Mouse (Mus musculus) stomach, embryonic 14.5 days (tissue): ENCODE results near the gene Wdr62. TPM values are rescaled to one million over a fixed set of nuclear protein-coding genes. Genes with fewer than 3 reads are reported as not detected.
A peak's percentile ranks its signal among the peaks of the same experiment; 100 is the strongest.

Source experiments
- ATAC-seq: fragments of 200-750 bp; cut with Nextera tagmentation; 2 replicates; pipeline ENCODE4 v1.8.0; 2017; ENCODE audit warnings: low read depth, moderate TSS enrichment; ENCODE audit not compliant: insufficient number of reproducible peaks, insufficient read depth, low FRiP score
- H3K27ac ChIP-seq: fragments of 300-500 bp; sonication (generic); 2 replicates; pipeline ENCODE4 v1.5.1; 2014; ENCODE audit warnings: mild to moderate bottlenecking, low read length, moderate library complexity, mixed read lengths
- H3K27me3 ChIP-seq: fragments of 300-500 bp; sonication (generic); 2 replicates; pipeline ENCODE4 v1.6.1; 2014; ENCODE audit warnings: low read length, control low read depth, mixed read lengths; ENCODE audit not compliant: control insufficient read depth, insufficient read depth
- H3K36me3 ChIP-seq: fragments of 300-500 bp; sonication (generic); 2 replicates; pipeline ENCODE4 v1.6.1; 2014; ENCODE audit warnings: mild to moderate bottlenecking, control low read depth, low read length, moderate library complexity, mixed read lengths; ENCODE audit not compliant: control insufficient read depth, insufficient read depth
- H3K4me1 ChIP-seq: fragments of 300-500 bp; sonication (generic); 2 replicates; pipeline ENCODE4 v1.6.1; 2014; ENCODE audit warnings: low read length, control low read depth, mixed read lengths; ENCODE audit not compliant: control insufficient read depth, insufficient read depth
- H3K4me2 ChIP-seq: fragments of 300-500 bp; sonication (generic); replicated peaks from 2 replicates; pipeline ENCODE4 v1.6.1; 2014; ENCODE audit warnings: low read depth, low read length, control low read depth
- H3K4me3 ChIP-seq: fragments of 300-500 bp; sonication (generic); 2 replicates; pipeline ENCODE4 v1.5.1; 2014; ENCODE audit warnings: low read depth, low read length, control low read depth
- H3K9ac ChIP-seq: fragments of 300-500 bp; sonication (generic); replicated peaks from 2 replicates; pipeline ENCODE4 v1.6.1; 2014; ENCODE audit warnings: low read depth, mild to moderate bottlenecking, control low read depth, low read length, moderate library complexity, mixed read lengths
- H3K9me3 ChIP-seq: fragments of 300-500 bp; sonication (generic); 2 replicates; pipeline ENCODE4 v1.6.1; 2016; ENCODE audit warnings: low read depth, low read length, control low read depth; ENCODE audit not compliant: control insufficient read depth
- WGBS: fragments of 180-500 bp; shearing (Covaris S2); extraction: QIAGEN DNeasy Blood & Tissue Kit; methylation state at CpG from one replicate; pipeline ENCODE4 v1.1.7; 2014; 5-methylcytosine and 5-hydroxymethylcytosine counted together
- polyA plus RNA-seq: library from polyadenylated mRNA; unstranded; fragments of >200 nt; fragmentation: Nextera tagmentation; extraction: Ambion mirVana; gene quantifications from 2 replicates; pipeline ENCODE4 v1.2.1, GENCODE M21; 2014

Gene Wdr62
- polyA plus RNA-seq, 1 experiment from 2014 or later: 9.8 TPM

- Histone ChIP-seq H3K4me1 (no peaks in the 10 kb centered on the region), H3K4me3 (no peak overlapping the region), H3K9ac (no peak overlapping the region), H3K36me3 (peaks cover 19% of the 10 kb centered on the region), H3K9me3 (no peaks in the 10 kb centered on the region), H3K4me2 (no peak overlapping the region), H3K27me3 (no peaks in the 10 kb centered on the region), H3K27ac (no peak overlapping the region)
- no peak for ATAC-seq
- 89% methylated on average over 5 of the region's 5 CpGs for WGBS
These were observed 14.1 kb upstream of the Wdr62 start for GRCm38 (mm10) chr7:30294296-30294695.

GRCm38 (mm10) chr7:30293795-30294194 is 13.6 kb upstream of the Wdr62 start:
- no peak overlapping the region for H3K27ac ChIP-seq
- H3K27me3 ChIP-seq: no peaks in the 10 kb centered on the region
- no peak overlapping the region for H3K9ac ChIP-seq
- no peaks in the 10 kb centered on the region for H3K9me3 ChIP-seq
- ATAC-seq: no peak
- no peaks in the 10 kb centered on the region for H3K4me1 ChIP-seq
- 82% methylated on average over 13 of the region's 13 CpGs for WGBS
- no peak overlapping the region for H3K4me2 ChIP-seq
- no peak overlapping the region for H3K4me3 ChIP-seq
- H3K36me3 ChIP-seq: peaks cover 16% of the 10 kb centered on the region

GRCm38 (mm10) chr7:30291215-30292131 is 11.3 kb upstream of the Wdr62 start, which contains the start of gene Clip3:
Gene Clip3 (plus strand): TSS chr7:30291728.
- H3K4me1 ChIP-seq: no peaks in the 10 kb centered on the region
- no peaks in the 10 kb centered on the region for H3K27me3 ChIP-seq
- ATAC-seq: peak; percentile 73

GRCm38 (mm10) chr7:30289714-30290399 is 9.6 kb upstream of the Wdr62 start:
- H3K9ac ChIP-seq: no peak overlapping the region
- no peaks in the 10 kb centered on the region; the same call in 1 of the 2 replicates for H3K36me3 ChIP-seq
- peak; percentile 59; the same call in 1 of the 2 replicates for ATAC-seq
- no peaks in the 10 kb centered on the region for H3K4me1 ChIP-seq
- WGBS: 65% methylated on average over 10 of the region's 10 CpGs
- no peak overlapping the region for H3K27ac ChIP-seq
- H3K27me3 ChIP-seq: no peaks in the 10 kb centered on the region
- no peaks in the 10 kb centered on the region for H3K9me3 ChIP-seq
- no peak overlapping the region for H3K4me2 ChIP-seq
- no peak overlapping the region for H3K4me3 ChIP-seq

More at GRCm38 (mm10) chr7:30291215-30292131, 11.3 kb upstream of the Wdr62 start, which contains the start of gene Clip3:
- Histone ChIP-seq H3K27ac (peak within 1 kb of the TSS; percentile 49), H3K9ac (peak within 1 kb of the TSS; percentile 85), H3K9me3 (no peaks in the 10 kb centered on the region), H3K36me3 (peaks cover 3% of the 10 kb centered on the region; the same call in 1 of the 2 replicates), H3K4me2 (peak within 1 kb of the TSS; percentile 61), H3K4me3 (peak within 1 kb of the TSS; percentile 55)
- 7% methylated on average over 35 of the region's 35 CpGs for WGBS

- H3K4me1 ChIP-seq: no peaks in the 10 kb centered on the region
- no peak overlapping the region for H3K27ac ChIP-seq
- 69% methylated on average over 7 of the region's 7 CpGs for WGBS
- H3K9ac ChIP-seq: no peak overlapping the region
- no peak overlapping the region for H3K4me3 ChIP-seq
- ATAC-seq: 0 out of 2 replicates have a peak, but pooled peaks have one; percentile 9
- no peak overlapping the region for H3K4me2 ChIP-seq
- H3K36me3 ChIP-seq: no peaks in the 10 kb centered on the region
- no peaks in the 10 kb centered on the region for H3K9me3 ChIP-seq
- no peaks in the 10 kb centered on the region for H3K27me3 ChIP-seq
These were observed 9.0 kb upstream of the Wdr62 start for GRCm38 (mm10) chr7:30289071-30289713.

- ATAC-seq: no peak
- WGBS: 67% methylated on average over 6 of the region's 6 CpGs
- H3K27ac ChIP-seq: no peak overlapping the region
These were observed 7.8 kb upstream of the Wdr62 start for GRCm38 (mm10) chr7:30288046-30288445.

GRCm38 (mm10) chr7:30286701-30287410 is 6.6 kb upstream of the Wdr62 start:
- Histone ChIP-seq H3K9me3 (no peaks in the 10 kb centered on the region), H3K4me2 (no peak overlapping the region), H3K27me3 (no peaks in the 10 kb centered on the region), H3K4me3 (no peak overlapping the region), H3K27ac (no peak overlapping the region), H3K4me1 (no peaks in the 10 kb centered on the region), H3K36me3 (no peaks in the 10 kb centered on the region), H3K9ac (no peak overlapping the region)
- no peak for ATAC-seq
- 68% methylated on average over 8 of the region's 8 CpGs for WGBS

More at GRCm38 (mm10) chr7:30288046-30288445, 7.8 kb upstream of the Wdr62 start:
- Histone ChIP-seq H3K27me3 (no peaks in the 10 kb centered on the region), H3K9me3 (no peaks in the 10 kb centered on the region), H3K4me1 (no peaks in the 10 kb centered on the region), H3K4me2 (no peak overlapping the region), H3K4me3 (no peak overlapping the region), H3K36me3 (no peaks in the 10 kb centered on the region), H3K9ac (no peak overlapping the region)
